Mouse (Mus musculus): Measurements from ENCODE around the gene Apoe.
"Not testable (repeated sequence)": the region's sequence is repeated elsewhere in the genome, so short reads cannot be mapped to it uniquely, and the experiment has no call there.

The Apoe gene

GRCm38 (mm10) chr7:19694336-19695212, 4.4 kb downstream of the Apoe start:
- intact Hi-C loops (cut with DNase I) = no loop called here

GRCm38 (mm10) chr7:19693421-19693820, 5.6 kb downstream of the Apoe start:
- intact Hi-C loops (cut with DNase I) = no loop called here

GRCm38 (mm10) chr7:19691873-19692865, 6.8 kb downstream of the Apoe start, which contains the start of gene Apoc1:
Gene Apoc1 (minus strand): TSS chr7:19692660.
- intact Hi-C loops (cut with DNase I) = no loop called here

- intact Hi-C loops (cut with DNase I) = no loop called here
Measured at GRCm38 (mm10) chr7:19691434-19691833, 7.6 kb downstream of the Apoe start.

- intact Hi-C loops (cut with DNase I) = no loop called here
Measured at GRCm38 (mm10) chr7:19690845-19691244, 8.1 kb downstream of the Apoe start.

- intact Hi-C loops (cut with DNase I) = no loop called here
Measured at GRCm38 (mm10) chr7:19688611-19689010, 10.4 kb downstream of the Apoe start.

GRCm38 (mm10) chr7:19688101-19688500, 10.9 kb downstream of the Apoe start:
- intact Hi-C loops (cut with DNase I) = no loop called here

GRCm38 (mm10) chr7:19686927-19687583, 11.9 kb downstream of the Apoe start:
- intact Hi-C loops (cut with DNase I) = not testable (repeated sequence)

GRCm38 (mm10) chr7:19686521-19686920, 12.5 kb downstream of the Apoe start:
- intact Hi-C loops (cut with DNase I) = no loop called here

- intact Hi-C loops (cut with DNase I) = no loop called here
Measured at GRCm38 (mm10) chr7:19685374-19685773, 13.6 kb downstream of the Apoe start.

GRCm38 (mm10) chr7:19683771-19684201, 15.2 kb downstream of the Apoe start:
- intact Hi-C loops (cut with DNase I) = no loop called here

- intact Hi-C loops (cut with DNase I) = no loop called here
Measured at GRCm38 (mm10) chr7:19682979-19683378, 16.0 kb downstream of the Apoe start.

GRCm38 (mm10) chr7:19681202-19681694, 17.7 kb downstream of the Apoe start, which contains the start of the genes Gm44805 and Apoc4:
Gene Gm44805 (minus strand): TSS chr7:19681423.
Gene Apoc4 (minus strand): TSS chr7:19681479.
- intact Hi-C loops (cut with DNase I) = no loop called here

- intact Hi-C loops (cut with DNase I) = no loop called here
Measured at GRCm38 (mm10) chr7:19680702-19681101, 18.3 kb downstream of the Apoe start.

- intact Hi-C loops (cut with DNase I) = no loop called here
Measured at GRCm38 (mm10) chr7:19678901-19679300, 20.1 kb downstream of the Apoe start.

- intact Hi-C loops (cut with DNase I) = no loop called here
Measured at GRCm38 (mm10) chr7:19677872-19678271, 21.1 kb downstream of the Apoe start, which contains the start of gene Apoc2. Gene Apoc2 (minus strand): TSS chr7:19677941.

- intact Hi-C loops (cut with DNase I) = no loop called here
Measured at GRCm38 (mm10) chr7:19676662-19677061, 22.3 kb downstream of the Apoe start.

- intact Hi-C loops (cut with DNase I) = no loop called here
Measured at GRCm38 (mm10) chr7:19675824-19676223, 23.2 kb downstream of the Apoe start.

- intact Hi-C loops (cut with DNase I) = no loop called here
Measured at GRCm38 (mm10) chr7:19673083-19673699, 25.8 kb downstream of the Apoe start.

GRCm38 (mm10) chr7:19671511-19671910, 27.5 kb downstream of the Apoe start:
- intact Hi-C loops (cut with DNase I) = no loop called here

Measured in adrenal gland (tissue).